Mouse (Mus musculus): ENCODE results near the gene Fcmr. TPM values are rescaled to one million over a fixed set of nuclear protein-coding genes. Genes with fewer than 3 reads are reported as not detected.

Gene Fcmr
- polyA plus RNA-seq, 1 experiment from 2014 or later: not detected

GRCm38 (mm10) chr1:130838288-130838687 is 27.2 kb upstream of the Fcmr start:
- no peak overlapping the region for H3K9ac ChIP-seq (replicated peaks)
- H3K4me2 ChIP-seq (replicated peaks): no peak overlapping the region
- no peak overlapping the region for H3K4me3 ChIP-seq
- WGBS: 61% methylated on average over 6 of the region's 6 CpGs
- no peaks in the 10 kb centered on the region for H3K36me3 ChIP-seq
- no peaks in the 10 kb centered on the region for H3K4me1 ChIP-seq
- ATAC-seq (replicated peaks): no peak
- no peak overlapping the region for H3K27ac ChIP-seq (replicated peaks)
- no peaks in the 10 kb centered on the region for H3K9me3 ChIP-seq
- H3K27me3 ChIP-seq: no peaks in the 10 kb centered on the region

DNA sequence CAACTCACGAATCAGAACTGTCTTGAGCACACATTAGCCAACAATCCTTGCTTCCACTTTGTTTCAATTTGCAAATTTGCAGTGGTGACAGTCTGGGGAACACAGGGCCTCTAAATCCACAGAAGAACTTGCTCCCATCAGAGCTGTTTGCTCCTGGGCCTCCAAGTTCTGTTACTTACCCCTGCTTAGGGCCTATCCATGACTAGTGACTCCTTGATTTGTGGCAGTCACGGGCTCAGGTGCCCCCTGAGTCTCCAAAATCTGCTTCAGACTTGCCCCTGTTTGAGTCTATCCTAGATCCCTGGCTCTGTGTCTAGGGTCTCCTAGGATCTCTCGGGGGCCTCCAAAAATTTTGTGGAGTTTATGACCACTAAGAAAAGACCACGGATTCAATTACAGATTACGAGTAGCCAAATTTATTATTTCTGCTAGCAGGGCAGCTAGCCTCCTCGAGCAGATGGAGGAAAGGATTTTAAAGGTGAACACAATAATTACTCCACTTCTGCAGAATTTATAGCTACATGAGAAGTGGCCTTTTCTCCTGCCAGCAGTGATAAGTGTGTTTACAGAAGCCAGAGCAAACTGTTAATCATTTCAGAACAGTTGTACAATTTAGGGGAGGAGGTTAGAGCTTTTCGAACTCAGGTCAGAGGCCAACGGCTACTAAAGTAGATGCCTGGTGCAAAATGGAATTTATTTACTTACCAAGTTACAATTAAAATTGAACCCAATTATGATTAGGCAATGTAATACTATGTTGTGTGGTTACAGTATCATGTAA is 24.7 kb upstream of the Fcmr start:
- H3K27ac ChIP-seq (replicated peaks): no peak overlapping the region
- no peak for ATAC-seq (replicated peaks)
- WGBS: 85% methylated on average over 8 of the region's 8 CpGs

DNA sequence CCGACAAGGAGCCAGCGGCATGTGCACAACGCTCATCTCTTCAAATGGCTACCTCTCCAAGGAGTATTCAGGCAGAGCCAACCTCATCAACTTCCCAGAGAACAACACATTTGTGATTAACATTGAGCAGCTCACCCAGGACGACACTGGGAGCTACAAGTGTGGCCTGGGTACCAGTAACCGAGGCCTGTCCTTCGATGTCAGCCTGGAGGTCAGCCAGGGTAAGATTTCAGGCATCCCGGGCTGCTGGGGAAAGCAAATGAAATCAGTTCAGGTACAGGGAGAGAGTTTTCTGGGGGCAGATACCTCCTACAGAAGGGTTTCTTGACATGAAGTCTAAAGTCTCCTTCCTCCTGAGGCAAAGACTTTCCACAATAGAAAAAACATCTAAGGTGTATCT is 23.8 kb upstream of the Fcmr start:
- Histone ChIP-seq H3K4me2 (replicated peaks) (no peak overlapping the region), H3K27ac (replicated peaks) (no peak overlapping the region), H3K4me1 (no peaks in the 10 kb centered on the region), H3K9ac (replicated peaks) (no peak overlapping the region), H3K4me3 (no peak overlapping the region), H3K27me3 (no peaks in the 10 kb centered on the region), H3K36me3 (no peaks in the 10 kb centered on the region), H3K9me3 (no peaks in the 10 kb centered on the region)
- WGBS: 89% methylated on average over 7 of the region's 7 CpGs
- ATAC-seq (replicated peaks): no peak

More for the DNA sequence above, 24.7 kb upstream of the Fcmr start:
- Histone ChIP-seq H3K4me2 (replicated peaks) (no peak overlapping the region), H3K4me1 (no peaks in the 10 kb centered on the region), H3K9me3 (no peaks in the 10 kb centered on the region), H3K4me3 (no peak overlapping the region), H3K36me3 (no peaks in the 10 kb centered on the region), H3K27me3 (no peaks in the 10 kb centered on the region), H3K9ac (replicated peaks) (no peak overlapping the region)

DNA sequence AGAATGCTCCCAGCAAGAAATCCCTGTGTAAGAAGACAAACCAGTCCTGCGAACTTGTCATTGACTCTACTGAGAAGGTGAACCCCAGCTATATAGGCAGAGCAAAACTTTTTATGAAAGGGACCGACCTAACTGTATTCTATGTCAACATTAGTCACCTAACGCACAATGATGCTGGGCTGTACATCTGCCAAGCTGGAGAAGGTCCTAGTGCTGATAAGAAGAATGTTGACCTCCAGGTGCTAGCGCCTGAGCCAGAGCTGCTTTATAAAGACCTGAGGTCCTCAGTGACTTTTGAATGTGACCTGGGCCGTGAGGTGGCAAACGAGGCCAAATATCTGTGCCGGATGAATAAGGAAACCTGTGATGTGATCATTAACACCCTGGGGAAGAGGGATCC is 21.0 kb upstream of the Fcmr start:
- H3K27ac ChIP-seq (replicated peaks): no peak overlapping the region
- H3K36me3 ChIP-seq: no peaks in the 10 kb centered on the region
- H3K9me3 ChIP-seq: no peaks in the 10 kb centered on the region
- H3K4me2 ChIP-seq (replicated peaks): no peak overlapping the region
- H3K27me3 ChIP-seq: no peaks in the 10 kb centered on the region
- ATAC-seq (replicated peaks): no peak
- no peak overlapping the region for H3K9ac ChIP-seq (replicated peaks)
- H3K4me1 ChIP-seq: no peaks in the 10 kb centered on the region
- 94% methylated on average over 7 of the region's 7 CpGs for WGBS
- no peak overlapping the region for H3K4me3 ChIP-seq

GRCm38 (mm10) chr1:130849530-130850214 is 15.8 kb upstream of the Fcmr start:
- Histone ChIP-seq H3K9ac (replicated peaks) (no peak overlapping the region), H3K4me1 (no peaks in the 10 kb centered on the region), H3K27me3 (no peaks in the 10 kb centered on the region), H3K4me3 (no peak overlapping the region), H3K27ac (replicated peaks) (no peak overlapping the region), H3K4me2 (replicated peaks) (no peak overlapping the region), H3K36me3 (no peaks in the 10 kb centered on the region), H3K9me3 (no peaks in the 10 kb centered on the region)
- 91% methylated on average over 10 of the region's 10 CpGs for WGBS
- no peak for ATAC-seq (replicated peaks)

- Histone ChIP-seq H3K4me2 (replicated peaks) (no peak overlapping the region), H3K4me1 (no peaks in the 10 kb centered on the region), H3K9ac (replicated peaks) (no peak overlapping the region), H3K9me3 (no peaks in the 10 kb centered on the region), H3K27me3 (no peaks in the 10 kb centered on the region), H3K27ac (replicated peaks) (no peak overlapping the region), H3K4me3 (no peak overlapping the region), H3K36me3 (no peaks in the 10 kb centered on the region)
- WGBS: 89% methylated on average over 5 of the region's 5 CpGs
- ATAC-seq (replicated peaks): no peak
Measured at GRCm38 (mm10) chr1:130850405-130850804, 15.1 kb upstream of the Fcmr start.

GRCm38 (mm10) chr1:130854819-130855218 is 10.7 kb upstream of the Fcmr start:
- H3K9ac ChIP-seq (replicated peaks): no peak overlapping the region
- no peaks in the 10 kb centered on the region for H3K9me3 ChIP-seq
- H3K4me3 ChIP-seq: no peak overlapping the region
- H3K27me3 ChIP-seq: no peaks in the 10 kb centered on the region
- no peak for ATAC-seq (replicated peaks)
- no peak overlapping the region for H3K4me2 ChIP-seq (replicated peaks)
- H3K27ac ChIP-seq (replicated peaks): no peak overlapping the region
- no peaks in the 10 kb centered on the region for H3K4me1 ChIP-seq
- WGBS: 84% methylated on average over 9 of the region's 9 CpGs
- no peaks in the 10 kb centered on the region for H3K36me3 ChIP-seq

DNA sequence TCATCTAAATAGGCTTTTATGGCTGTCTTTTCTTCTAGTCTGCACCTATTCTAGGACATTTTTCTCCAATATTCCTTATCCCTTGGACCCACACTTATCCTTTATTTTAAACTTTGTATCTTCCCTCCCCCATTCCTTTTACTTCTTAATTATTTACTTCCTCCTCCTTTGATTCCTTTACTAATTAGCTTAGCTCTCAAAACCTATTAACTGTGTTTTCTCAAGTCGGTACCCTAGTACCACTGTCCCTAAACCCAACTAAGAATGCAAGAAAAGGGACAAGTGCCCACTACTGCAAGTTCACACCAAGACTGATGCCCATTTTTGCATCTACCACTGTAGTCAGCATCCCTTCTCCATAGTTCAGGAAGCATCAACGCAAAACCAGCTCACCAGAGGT is 9.7 kb upstream of the Fcmr start:
- WGBS: 67% methylated on average over 2 of the region's 2 CpGs
- Histone ChIP-seq H3K4me3 (no peak overlapping the region), H3K36me3 (no peaks in the 10 kb centered on the region), H3K27ac (replicated peaks) (no peak overlapping the region), H3K9me3 (no peaks in the 10 kb centered on the region), H3K9ac (replicated peaks) (no peak overlapping the region), H3K27me3 (no peaks in the 10 kb centered on the region), H3K4me2 (replicated peaks) (no peak overlapping the region), H3K4me1 (no peaks in the 10 kb centered on the region)
- no peak for ATAC-seq (replicated peaks)

- Histone ChIP-seq H3K27ac (replicated peaks) (no peak overlapping the region), H3K4me2 (replicated peaks) (no peak overlapping the region), H3K27me3 (no peaks in the 10 kb centered on the region), H3K36me3 (no peaks in the 10 kb centered on the region), H3K4me1 (no peaks in the 10 kb centered on the region), H3K9me3 (no peaks in the 10 kb centered on the region), H3K4me3 (no peak overlapping the region), H3K9ac (replicated peaks) (no peak overlapping the region)
- no peak for ATAC-seq (replicated peaks)
- 72% methylated on average over 4 of the region's 4 CpGs for WGBS
Measured at GRCm38 (mm10) chr1:130857456-130857855, 8.0 kb upstream of the Fcmr start.

- H3K27me3 ChIP-seq: no peaks in the 10 kb centered on the region
- H3K9me3 ChIP-seq: no peaks in the 10 kb centered on the region
- ATAC-seq (replicated peaks): no peak
- H3K9ac ChIP-seq (replicated peaks): no peak overlapping the region
- no peak overlapping the region for H3K27ac ChIP-seq (replicated peaks)
- 85% methylated on average over 4 of the region's 4 CpGs for WGBS
- H3K4me3 ChIP-seq: no peak overlapping the region
- H3K36me3 ChIP-seq: no peaks in the 10 kb centered on the region
- no peaks in the 10 kb centered on the region for H3K4me1 ChIP-seq
- H3K4me2 ChIP-seq (replicated peaks): no peak overlapping the region
Measured at GRCm38 (mm10) chr1:130864238-130864637, 1.2 kb upstream of the Fcmr start.

DNA sequence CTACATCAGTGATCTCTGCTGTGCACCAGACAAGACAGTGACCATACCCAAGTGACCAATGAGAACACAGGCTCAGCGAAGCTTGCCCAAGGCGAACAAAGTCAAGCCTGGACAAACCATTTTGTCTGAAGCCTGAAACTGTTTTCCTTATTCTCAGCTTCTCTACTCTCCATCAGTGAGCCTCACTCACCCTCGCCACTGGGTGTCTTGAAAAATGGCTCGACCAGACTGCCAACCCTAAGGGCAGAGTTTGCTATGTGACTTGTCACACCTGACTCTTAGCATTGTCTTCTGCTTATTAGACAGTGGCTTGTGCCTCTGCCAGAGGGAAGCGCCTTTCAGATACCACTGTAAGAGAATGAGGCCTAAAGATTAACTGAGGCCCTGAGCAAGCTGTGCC is 728 bp upstream of the Fcmr start:
- no peak overlapping the region for H3K4me3 ChIP-seq
- no peaks in the 10 kb centered on the region for H3K4me1 ChIP-seq
- H3K36me3 ChIP-seq: no peaks in the 10 kb centered on the region
- no peak overlapping the region for H3K4me2 ChIP-seq (replicated peaks)
- no peak overlapping the region for H3K27ac ChIP-seq (replicated peaks)
- H3K9ac ChIP-seq (replicated peaks): no peak overlapping the region
- 96% methylated on average over 5 of the region's 5 CpGs for WGBS
- no peaks in the 10 kb centered on the region for H3K27me3 ChIP-seq
- H3K9me3 ChIP-seq: no peaks in the 10 kb centered on the region
- ATAC-seq (replicated peaks): no peak

DNA sequence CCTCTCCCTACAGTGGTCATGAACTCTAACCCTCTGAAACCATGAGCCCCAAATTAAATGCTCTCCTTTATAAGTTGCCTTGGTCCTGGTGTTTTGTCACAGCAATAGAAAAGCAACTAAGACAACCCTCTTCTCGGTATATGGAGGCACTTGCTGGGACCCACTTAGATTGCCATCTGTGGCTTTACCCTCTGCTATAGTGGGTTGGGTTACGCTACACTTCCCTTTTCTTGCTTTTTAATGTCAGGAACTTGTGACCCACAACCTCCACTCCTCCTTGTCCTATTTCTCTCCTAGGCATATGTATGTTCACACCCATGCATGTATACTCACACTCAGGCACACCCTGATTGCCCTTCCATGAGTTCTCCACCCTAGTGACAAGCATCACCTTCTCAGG is 7.4 kb downstream of the Fcmr start:
- no peak overlapping the region for H3K4me2 ChIP-seq (replicated peaks)
- H3K4me1 ChIP-seq: peaks cover 3% of the 10 kb centered on the region; the same call in 1 of the 2 replicates
- H3K9me3 ChIP-seq: no peaks in the 10 kb centered on the region
- peaks cover 6% of the 10 kb centered on the region for H3K27me3 ChIP-seq
- H3K36me3 ChIP-seq: no peaks in the 10 kb centered on the region
- WGBS: 92% methylated on average over 2 of the region's 2 CpGs
- no peak overlapping the region for H3K9ac ChIP-seq (replicated peaks)
- ATAC-seq (replicated peaks): no peak
- H3K4me3 ChIP-seq: no peak overlapping the region
- no peak overlapping the region for H3K27ac ChIP-seq (replicated peaks)

Data from forebrain, embryonic 15.5 days (tissue).